7 mouse cellular contexts compared by ENCODE assay signal in genomic region chr10:19934384-19935294, GRCm38 (mm10). TPM values are rescaled to one million over a fixed set of nuclear protein-coding genes. Genes with fewer than 3 reads are reported as not detected.
DNase-seq lines count a peak whose midpoint lies in the region; ATAC-seq and TF ChIP-seq lines count a peak whose summit lies in the region.

Gene Map3k5 (plus strand): TSS chr10:19934472.

- H3K4me2 ChIP-seq in lung, postnatal 0 days (replicated peaks; ENCODE audit: low read depth, low read length): peak within 1 kb of the TSS; percentile 83

- H3K27me3 ChIP-seq in lung, postnatal 0 days (replicated peaks; ENCODE audit: insufficient read depth, low read length): peaks cover 5% of the 10 kb centered on the region; the same call in 1 of the 2 replicates

- ATAC-seq in lung, postnatal 0 days: peak; percentile 59

- no peak within 1 kb of the TSS for H3K27ac ChIP-seq in embryonic fibroblast, embryonic 13.5 days (ENCODE audit: insufficient read depth, low read length)
- peak within 1 kb of the TSS; percentile 72 for H3K27ac ChIP-seq in lung, postnatal 0 days (ENCODE audit: low read length)

- peak within 1 kb of the TSS; percentile 46 for H3K4me3 ChIP-seq in embryonic fibroblast, embryonic 13.5 days (ENCODE audit: insufficient read depth, low read length)
- peak within 1 kb of the TSS; percentile 66 for H3K4me3 ChIP-seq in lung, postnatal 0 days (ENCODE audit: low read depth, low read length)

- no peaks in the 10 kb centered on the region; the same call in 1 of the 2 replicates for H3K4me1 ChIP-seq in embryonic fibroblast, embryonic 13.5 days (ENCODE audit: control insufficient read depth, insufficient read depth, low read length)
- peaks cover 3% of the 10 kb centered on the region; the same call in 1 of the 2 replicates for H3K4me1 ChIP-seq in lung, postnatal 0 days (ENCODE audit: insufficient read depth, low read depth, low read length)

- TF ChIP-seq CTCF in embryonic fibroblast, embryonic 13.5 days (IDR thresholded peaks at IDR 0.05; ENCODE audit: borderline replicate concordance, insufficient read depth, low read length): no peak
- peak; percentile 39 for TF ChIP-seq CTCF in lung, postnatal 0 days (IDR thresholded peaks at IDR 0.05)

- H3K9ac ChIP-seq in lung, postnatal 0 days (replicated peaks; ENCODE audit: low read depth): peak within 1 kb of the TSS; percentile 41

- TF ChIP-seq EP300 in lung, postnatal 0 days (IDR thresholded peaks at IDR 0.05): no peak

- WGBS in lung, postnatal 0 days: under 1% methylated on average over 44 of the region's 95 CpGs

- intact Hi-C loops in heart, postnatal 25 days (cut with DNase I): loop anchor here (2.0 kb wide), 1 partner anchor 190 kb away; no protein-coding TSS in a partner anchor

- no peaks in the 10 kb centered on the region for H3K9me3 ChIP-seq in lung, postnatal 0 days (ENCODE audit: low read length)

- no peak for TF ChIP-seq POLR2A in embryonic fibroblast, embryonic 13.5 days (IDR thresholded peaks at IDR 0.05; ENCODE audit: low read depth, low read length)

- H3K36me3 ChIP-seq in lung, postnatal 0 days (ENCODE audit: insufficient read depth, low read length): no peaks in the 10 kb centered on the region

- peak; percentile 21 for DNase-seq in ES-CJ7 (ENCODE audit: low read depth, low spot score)
- DNase-seq in adrenal gland, postnatal 36 days: peak; percentile 66 to 82
- no peak for DNase-seq in heart, postnatal 25 days (ENCODE audit: low spot score)
- DNase-seq in layer of hippocampus, adult 8-10 months (ENCODE audit: low spot score in 2 of 2): no peak
- DNase-seq in lung, postnatal 0 days (ENCODE audit: low spot score): peak; percentile 61
- peak; percentile 23 for DNase-seq in retina, postnatal 7 days (ENCODE audit: low read depth, low spot score)

RNA-seq across cellular contexts. Expression of gene Map3k5, which starts in this region (rescaled TPM):
- total RNA-seq in adrenal gland, postnatal 36 days (2021): 10 to 100 TPM; 25.6 to 28.2 TPM
- 4.0 and 4.7 TPM in 2 replicates for polyA plus RNA-seq in embryonic fibroblast, embryonic 13.5 days (2011; ENCODE audit: insufficient read length, low read depth, missing spikeins)
- 10 to 100 TPM; 37.0 to 37.7 TPM for total RNA-seq in heart, postnatal 25 days (2021)
- 10 to 100 TPM; 24.6 to 33.6 (median 24.8) TPM for total RNA-seq in layer of hippocampus, adult 8-10 months (2022)
- polyA plus RNA-seq in lung, postnatal 0 days (2015; fragmentation: Nextera tagmentation; extraction: Ambion mirVana): 3.1 and 3.2 TPM in 2 replicates

Comparison
In these comparisons a context has a peak if more than half of its experiments do, and no peak if none do; other contexts are left out.
1. DNase-seq: peak in ES-CJ7 (single experiment), adrenal gland, postnatal 36 days (2 of 2), lung, postnatal 0 days (single experiment) and retina, postnatal 7 days (single experiment); none in heart, postnatal 25 days (single experiment) and layer of hippocampus, adult 8-10 months (0 of 2).